ENCODE assay signal across 20 mouse cellular contexts in the genomic region with DNA sequence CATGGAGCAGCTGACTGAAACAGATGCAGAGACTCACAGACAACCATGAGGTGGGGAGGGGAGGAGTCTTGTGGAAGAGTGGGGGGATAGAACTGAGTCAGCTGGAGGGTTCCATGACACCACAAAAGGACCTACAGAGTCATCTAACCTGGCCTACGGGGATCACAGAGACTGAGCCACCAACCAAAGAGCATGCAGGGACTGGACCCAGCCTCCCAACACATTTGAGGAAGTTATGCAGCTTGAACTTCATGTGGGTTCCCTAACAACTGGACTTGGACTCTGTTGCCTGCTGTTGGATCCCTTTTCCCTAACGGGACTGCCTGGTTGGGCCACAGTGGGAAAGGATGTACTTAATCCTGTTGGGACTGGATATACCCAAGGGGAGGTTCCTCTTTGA. TPM values are rescaled to one million over a fixed set of nuclear protein-coding genes. Genes with fewer than 3 reads are reported as not detected.
"Had no signal": no experiment of that assay in that cellular context is flagged by ENCODE, and none has a peak within 500 bp of the region (broad histone marks: within the 10 kb centered on the region; RNA-seq: fewer than 3 reads in every experiment).

No protein-coding gene starts in this region.

- H3K27me3 ChIP-seq: midbrain, embryonic 15.5 days; neural tube, embryonic 13.5 days; neural tube, embryonic 15.5 days; stomach, embryonic 15.5 days had no signal

- H3K9me3 ChIP-seq: liver, embryonic 12.5 days; midbrain, embryonic 10.5 days; midbrain, embryonic 13.5 days; midbrain, embryonic 15.5 days; neural tube, embryonic 13.5 days; neural tube, embryonic 15.5 days; stomach, embryonic 15.5 days had no signal

- H3K4me3 ChIP-seq: liver, embryonic 12.5 days; midbrain, embryonic 10.5 days; midbrain, embryonic 13.5 days; midbrain, embryonic 15.5 days; myocyte; neural tube, embryonic 13.5 days; neural tube, embryonic 15.5 days; stomach, embryonic 15.5 days had no signal

- H3K36me3 ChIP-seq: liver, embryonic 12.5 days; midbrain, embryonic 10.5 days; midbrain, embryonic 13.5 days; midbrain, embryonic 15.5 days; neural tube, embryonic 13.5 days; neural tube, embryonic 15.5 days; stomach, embryonic 15.5 days had no signal

- H3K4me2 ChIP-seq: liver, embryonic 12.5 days; lung, embryonic 14.5 days; midbrain, embryonic 13.5 days; midbrain, embryonic 15.5 days; neural tube, embryonic 13.5 days; neural tube, embryonic 15.5 days; stomach, embryonic 15.5 days had no signal

- H3K27ac ChIP-seq: liver, embryonic 12.5 days; liver, embryonic 14.5 days; midbrain, embryonic 10.5 days; midbrain, embryonic 13.5 days; midbrain, embryonic 15.5 days; neural tube, embryonic 13.5 days; neural tube, embryonic 15.5 days; stomach, embryonic 15.5 days had no signal

- H3K9ac ChIP-seq: liver, embryonic 12.5 days; liver, embryonic 14.5 days; lung, embryonic 14.5 days; midbrain, embryonic 13.5 days; midbrain, embryonic 15.5 days; neural tube, embryonic 13.5 days; neural tube, embryonic 15.5 days; stomach, embryonic 15.5 days had no signal

- DNase-seq: lung, adult 18-20 months; lung, embryonic 14.5 days; lung, postnatal 10 days; lung, postnatal 4 days; retina, postnatal 1 day; right cerebral cortex, postnatal 14 days; thymus, adult 2 months; thymus, postnatal 25 days; thymus, postnatal 4 days had no signal

- ATAC-seq: liver, embryonic 12.5 days; midbrain, embryonic 13.5 days; midbrain, embryonic 15.5 days had no signal

- H3K4me1 ChIP-seq: liver, embryonic 12.5 days; midbrain, embryonic 13.5 days; neural tube, embryonic 13.5 days; stomach, embryonic 15.5 days had no signal

RNA-seq across cellular contexts. Expression of a gene that starts 16.2 kb away (rescaled TPM):
- total RNA-seq: megakaryocyte-erythroid progenitor cell, adult 5-6 weeks had no signal
- polyA plus RNA-seq: liver, embryonic 12.5 days; myocyte; spleen, adult 2 months had no signal
